Mouse (Mus musculus): ENCODE data around the gene Cma2. TPM values are rescaled to one million over a fixed set of nuclear protein-coding genes. Genes with fewer than 3 reads are reported as not detected.

Gene Cma2
- polyA plus RNA-seq, 1 experiment = not detected

DNA sequence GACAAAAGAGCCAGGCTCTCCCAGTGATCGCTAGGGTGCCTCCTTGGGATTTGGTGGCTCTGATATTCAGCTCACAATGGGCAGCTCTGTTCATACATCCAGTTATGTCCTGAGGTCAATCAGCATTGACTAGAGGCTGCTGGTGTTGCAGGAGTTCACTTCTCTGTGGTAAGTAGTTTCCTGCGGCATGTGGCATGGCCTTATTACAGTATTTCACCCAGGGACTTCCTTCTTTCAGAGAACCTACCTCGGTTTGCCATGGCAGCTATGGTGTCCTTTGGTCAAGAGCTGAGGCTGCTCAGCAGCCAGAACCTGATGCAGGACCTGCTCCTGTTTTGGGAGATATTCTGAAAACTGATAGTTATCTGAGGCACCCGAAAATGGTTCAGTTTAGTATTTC, 23.9 kb upstream of the Cma2 start:
- no peaks in the 10 kb centered on the region for H3K36me3 ChIP-seq (ENCODE audit: control insufficient read depth, insufficient read depth, low read length, poor library complexity, severe bottlenecking)
- H3K27ac ChIP-seq (ENCODE audit: insufficient read depth, low read length) = no peak overlapping the region
- no peaks in the 10 kb centered on the region for H3K27me3 ChIP-seq (ENCODE audit: control insufficient read depth, insufficient read depth, low read length, poor library complexity, severe bottlenecking)
- no peak overlapping the region for H3K4me3 ChIP-seq (ENCODE audit: low read depth, low read length)
- TF ChIP-seq EP300 (IDR thresholded peaks at IDR 0.05; ENCODE audit: insufficient read depth, low read depth, low read length) (no peak), POLR2A (IDR thresholded peaks at IDR 0.05; ENCODE audit: insufficient read depth, low read length) (no peak), CTCF (IDR thresholded peaks at IDR 0.05; ENCODE audit: low read depth, low read length) (no peak)
- H3K9ac ChIP-seq (ENCODE audit: low read depth, poor library complexity, severe bottlenecking) = no peak overlapping the region
- H3K4me1 ChIP-seq (ENCODE audit: control insufficient read depth, insufficient read depth, low read length) = no peaks in the 10 kb centered on the region
- H3K9me3 ChIP-seq (replicated peaks; ENCODE audit: control insufficient read depth, insufficient read depth, low read length, poor library complexity, severe bottlenecking) = no peaks in the 10 kb centered on the region

DNA sequence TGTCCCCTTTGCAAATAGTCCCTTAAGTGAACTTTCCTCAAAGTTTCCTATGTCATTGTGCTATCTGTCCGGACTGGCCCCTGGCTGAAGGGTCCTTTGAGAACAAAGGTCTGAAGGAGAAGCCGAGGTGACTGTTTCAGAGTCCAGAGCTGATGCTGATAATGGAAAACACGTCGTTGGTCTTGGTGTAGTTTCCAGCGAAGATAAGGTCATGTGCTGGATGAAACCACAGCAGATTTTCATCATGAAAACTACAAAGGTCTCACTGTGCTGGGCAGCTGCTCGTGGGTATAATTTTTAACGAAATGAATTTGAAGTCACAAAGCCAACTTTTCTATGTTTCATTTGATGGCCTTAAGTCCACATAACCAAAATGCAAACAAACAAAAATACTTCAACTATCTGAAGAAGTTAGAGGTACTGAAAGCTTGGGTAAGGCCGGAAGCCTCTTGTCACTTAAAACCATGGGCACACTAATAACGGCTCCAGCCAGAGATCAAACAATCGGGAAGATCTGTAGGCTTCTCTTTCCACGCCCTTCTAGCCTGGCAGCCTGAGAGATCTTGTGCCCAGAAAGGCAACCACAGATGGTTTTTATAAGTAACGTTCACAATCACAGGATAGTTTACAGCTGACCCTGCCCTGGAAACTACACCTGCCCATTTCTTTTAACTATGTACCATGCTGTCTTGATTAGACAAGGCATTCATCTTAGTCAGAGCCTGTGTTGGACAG, 21.4 kb upstream of the Cma2 start:
- TF ChIP-seq EP300 (IDR thresholded peaks at IDR 0.05; ENCODE audit: insufficient read depth, low read depth, low read length) = no peak
- no peak for TF ChIP-seq POLR2A (IDR thresholded peaks at IDR 0.05; ENCODE audit: insufficient read depth, low read length)
- TF ChIP-seq CTCF (IDR thresholded peaks at IDR 0.05; ENCODE audit: low read depth, low read length) = no peak
- H3K4me3 ChIP-seq (ENCODE audit: low read depth, low read length) = no peak overlapping the region
- no peaks in the 10 kb centered on the region for H3K36me3 ChIP-seq (ENCODE audit: control insufficient read depth, insufficient read depth, low read length, poor library complexity, severe bottlenecking)
- H3K9ac ChIP-seq (ENCODE audit: low read depth, poor library complexity, severe bottlenecking) = no peak overlapping the region
- H3K27me3 ChIP-seq (ENCODE audit: control insufficient read depth, insufficient read depth, low read length, poor library complexity, severe bottlenecking) = no peaks in the 10 kb centered on the region
- H3K9me3 ChIP-seq (replicated peaks; ENCODE audit: control insufficient read depth, insufficient read depth, low read length, poor library complexity, severe bottlenecking) = no peaks in the 10 kb centered on the region
- H3K27ac ChIP-seq (ENCODE audit: insufficient read depth, low read length) = no peak overlapping the region
- no peaks in the 10 kb centered on the region for H3K4me1 ChIP-seq (ENCODE audit: control insufficient read depth, insufficient read depth, low read length)

DNA sequence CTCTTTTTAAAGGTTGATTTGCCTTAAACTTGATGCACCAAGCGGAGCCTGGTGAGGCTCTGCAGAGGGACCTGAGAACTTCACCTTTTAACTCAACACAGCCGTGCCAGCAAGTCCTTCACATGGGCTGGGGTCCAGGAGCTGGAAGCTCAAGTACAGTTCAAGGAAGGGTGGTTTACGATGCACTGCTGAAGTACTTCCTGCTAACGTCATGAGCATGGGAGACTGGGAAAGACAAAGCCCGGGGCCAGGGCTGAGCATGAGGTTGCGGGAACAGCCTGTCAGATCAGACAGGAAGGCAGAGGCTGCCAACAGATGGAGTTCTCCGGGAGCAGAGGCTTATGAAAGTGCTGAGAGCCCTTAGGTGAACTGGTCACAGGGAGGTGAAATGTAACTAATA, 17.2 kb upstream of the Cma2 start:
- Histone ChIP-seq H3K9ac (ENCODE audit: low read depth, poor library complexity, severe bottlenecking) (no peak overlapping the region), H3K36me3 (ENCODE audit: control insufficient read depth, insufficient read depth, low read length, poor library complexity, severe bottlenecking) (no peaks in the 10 kb centered on the region), H3K4me1 (ENCODE audit: control insufficient read depth, insufficient read depth, low read length) (no peaks in the 10 kb centered on the region), H3K4me3 (ENCODE audit: low read depth, low read length) (no peak overlapping the region), H3K27ac (ENCODE audit: insufficient read depth, low read length) (no peak overlapping the region), H3K9me3 (replicated peaks; ENCODE audit: control insufficient read depth, insufficient read depth, low read length, poor library complexity, severe bottlenecking) (no peaks in the 10 kb centered on the region), H3K27me3 (ENCODE audit: control insufficient read depth, insufficient read depth, low read length, poor library complexity, severe bottlenecking) (no peaks in the 10 kb centered on the region)
- no peak for TF ChIP-seq CTCF (IDR thresholded peaks at IDR 0.05; ENCODE audit: low read depth, low read length)
- no peak for TF ChIP-seq POLR2A (IDR thresholded peaks at IDR 0.05; ENCODE audit: insufficient read depth, low read length)
- no peak for TF ChIP-seq EP300 (IDR thresholded peaks at IDR 0.05; ENCODE audit: insufficient read depth, low read depth, low read length)

DNA sequence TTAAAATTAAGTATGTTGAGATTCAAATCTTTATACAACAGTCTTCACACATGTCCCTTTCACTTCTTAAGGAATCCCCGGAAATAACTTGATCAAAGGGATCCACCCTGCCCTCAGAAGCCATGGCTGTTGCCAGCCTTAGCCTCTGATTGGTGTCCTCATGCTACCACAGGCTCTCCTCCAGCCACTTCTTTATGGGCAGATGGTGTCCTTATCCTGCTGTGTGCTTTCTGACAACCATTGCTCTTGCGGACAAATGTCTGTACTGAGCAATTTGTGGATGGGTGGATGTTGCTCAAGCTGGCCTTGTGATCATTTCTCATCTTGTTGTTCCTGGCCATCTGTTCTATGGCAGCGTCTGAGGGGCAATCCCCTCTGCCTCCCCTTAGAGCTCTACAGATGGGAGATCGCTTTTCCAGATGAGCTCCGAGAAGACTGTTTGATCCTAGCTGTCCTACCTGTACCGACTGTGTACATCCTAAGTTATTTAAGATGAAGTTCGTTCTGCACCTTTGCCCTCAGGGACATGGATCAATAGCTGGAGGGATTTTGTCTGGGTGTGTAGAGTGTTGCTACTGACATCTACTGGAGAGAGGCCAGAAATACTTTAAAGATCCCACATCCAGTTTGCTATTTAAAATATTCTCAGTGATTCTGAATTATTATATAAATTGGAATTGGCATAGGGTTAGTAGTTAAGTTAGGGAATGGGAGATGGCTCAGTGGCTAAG, 10.5 kb upstream of the Cma2 start:
- TF ChIP-seq CTCF (IDR thresholded peaks at IDR 0.05; ENCODE audit: low read depth, low read length) (no peak), EP300 (IDR thresholded peaks at IDR 0.05; ENCODE audit: insufficient read depth, low read depth, low read length) (no peak), POLR2A (IDR thresholded peaks at IDR 0.05; ENCODE audit: insufficient read depth, low read length) (no peak)
- no peaks in the 10 kb centered on the region for H3K4me1 ChIP-seq (ENCODE audit: control insufficient read depth, insufficient read depth, low read length)

DNA sequence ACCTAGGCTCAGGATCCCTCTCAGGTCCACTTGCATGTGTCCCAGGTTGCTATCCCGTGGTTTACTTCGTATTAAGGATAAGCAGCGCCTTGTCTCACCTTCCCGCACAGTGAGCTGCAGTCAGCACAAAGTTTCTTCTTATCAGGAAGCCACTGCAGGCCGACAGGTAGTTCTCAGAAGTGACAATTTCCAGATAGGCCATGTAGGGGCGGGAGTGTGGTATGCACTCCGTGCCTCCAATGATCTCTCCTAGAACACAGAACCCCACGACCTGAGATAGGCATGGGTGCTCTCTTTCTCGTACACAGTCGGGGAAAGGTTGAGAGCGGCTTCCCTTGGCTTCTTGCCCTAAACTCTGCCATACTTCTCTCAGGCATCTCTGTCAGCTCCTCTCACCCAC, 7.2 kb upstream of the Cma2 start:
- H3K36me3 ChIP-seq (ENCODE audit: control insufficient read depth, insufficient read depth, low read length, poor library complexity, severe bottlenecking) = no peaks in the 10 kb centered on the region
- H3K9ac ChIP-seq (ENCODE audit: low read depth, poor library complexity, severe bottlenecking) = no peak overlapping the region
- no peaks in the 10 kb centered on the region for H3K4me1 ChIP-seq (ENCODE audit: control insufficient read depth, insufficient read depth, low read length)
- no peak for TF ChIP-seq EP300 (IDR thresholded peaks at IDR 0.05; ENCODE audit: insufficient read depth, low read depth, low read length)
- H3K27ac ChIP-seq (ENCODE audit: insufficient read depth, low read length) = no peak overlapping the region
- H3K27me3 ChIP-seq (ENCODE audit: control insufficient read depth, insufficient read depth, low read length, poor library complexity, severe bottlenecking) = no peaks in the 10 kb centered on the region
- H3K9me3 ChIP-seq (replicated peaks; ENCODE audit: control insufficient read depth, insufficient read depth, low read length, poor library complexity, severe bottlenecking) = no peaks in the 10 kb centered on the region
- H3K4me3 ChIP-seq (ENCODE audit: low read depth, low read length) = no peak overlapping the region

More for the DNA sequence above, 10.5 kb upstream of the Cma2 start:
- H3K4me3 ChIP-seq (ENCODE audit: low read depth, low read length) = no peak overlapping the region
- H3K27ac ChIP-seq (ENCODE audit: insufficient read depth, low read length) = no peak overlapping the region
- no peak overlapping the region for H3K9ac ChIP-seq (ENCODE audit: low read depth, poor library complexity, severe bottlenecking)
- H3K36me3 ChIP-seq (ENCODE audit: control insufficient read depth, insufficient read depth, low read length, poor library complexity, severe bottlenecking) = no peaks in the 10 kb centered on the region
- H3K9me3 ChIP-seq (replicated peaks; ENCODE audit: control insufficient read depth, insufficient read depth, low read length, poor library complexity, severe bottlenecking) = no peaks in the 10 kb centered on the region
- no peaks in the 10 kb centered on the region for H3K27me3 ChIP-seq (ENCODE audit: control insufficient read depth, insufficient read depth, low read length, poor library complexity, severe bottlenecking)

DNA sequence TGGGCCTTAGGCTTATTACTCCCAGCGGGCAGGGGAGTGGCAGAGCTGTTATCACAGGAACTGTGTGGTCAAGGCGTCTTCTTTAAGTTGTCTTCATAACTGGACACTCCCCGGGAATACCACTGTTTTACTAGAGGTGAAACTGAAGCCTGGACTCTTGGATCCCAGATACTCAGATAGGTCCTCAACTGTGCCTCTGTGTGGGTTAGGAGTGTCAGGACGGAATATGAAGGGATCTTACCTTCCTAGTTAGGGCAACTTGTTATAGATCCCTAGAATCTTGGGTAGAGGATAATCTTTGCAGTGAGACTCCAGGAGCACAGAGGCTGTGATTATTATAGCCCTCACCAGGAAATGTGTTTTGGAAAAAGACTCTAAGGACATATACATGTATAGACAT, 6.2 kb upstream of the Cma2 start, which contains the start of gene Cma1:
Gene Cma1 (minus strand): TSS at position 101 of the 400 bp plus-strand sequence.
- Histone ChIP-seq H3K27ac (ENCODE audit: insufficient read depth, low read length) (no peak within 1 kb of the TSS), H3K4me3 (ENCODE audit: low read depth, low read length) (no peak within 1 kb of the TSS), H3K36me3 (ENCODE audit: control insufficient read depth, insufficient read depth, low read length, poor library complexity, severe bottlenecking) (no peaks in the 10 kb centered on the region), H3K4me1 (ENCODE audit: control insufficient read depth, insufficient read depth, low read length) (no peaks in the 10 kb centered on the region), H3K9me3 (replicated peaks; ENCODE audit: control insufficient read depth, insufficient read depth, low read length, poor library complexity, severe bottlenecking) (no peaks in the 10 kb centered on the region), H3K27me3 (ENCODE audit: control insufficient read depth, insufficient read depth, low read length, poor library complexity, severe bottlenecking) (no peaks in the 10 kb centered on the region), H3K9ac (ENCODE audit: low read depth, poor library complexity, severe bottlenecking) (no peak within 1 kb of the TSS)
- TF ChIP-seq EP300 (IDR thresholded peaks at IDR 0.05; ENCODE audit: insufficient read depth, low read depth, low read length) (no peak), CTCF (IDR thresholded peaks at IDR 0.05; ENCODE audit: low read depth, low read length) (no peak), POLR2A (IDR thresholded peaks at IDR 0.05; ENCODE audit: insufficient read depth, low read length) (no peak)
